Mouse (Mus musculus): Measurements from ENCODE around the gene Tln1.

DNA sequence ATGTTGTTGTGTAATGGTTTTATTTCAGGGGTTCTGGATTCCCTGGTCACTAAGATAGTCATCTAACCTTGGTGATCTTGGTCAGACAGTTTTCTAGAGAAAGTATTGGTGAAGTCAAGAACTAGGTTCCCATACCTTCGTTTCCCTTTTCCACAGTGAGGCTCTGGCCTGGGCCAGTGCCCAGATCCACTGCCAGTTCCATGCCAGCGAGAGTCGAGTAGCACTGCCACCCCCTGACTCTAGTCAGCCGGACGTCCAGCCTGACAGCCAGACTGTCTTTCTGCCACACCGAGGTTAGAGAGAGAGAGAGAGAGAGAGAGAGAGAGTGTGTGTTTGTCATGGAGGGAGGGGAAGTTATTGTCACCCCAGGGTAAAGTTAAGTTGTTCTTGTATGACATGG is 17.2 kb upstream of the Tln1 start:
- TF ChIP-seq CTCF (conservative IDR thresholded peaks at IDR 0.05; ENCODE audit: low read length): no peak
- no peak for TF ChIP-seq POU5F1 (IDR thresholded peaks at IDR 0.05; ENCODE audit: borderline replicate concordance, low read length)
